Mouse (Mus musculus) spleen, embryonic (tissue): ENCODE measurements at regions not wholly inside any gene's neighbourhood (a gene's known extent, or its start where the extent isn't known, plus 50 kb on each side); places are given as distances from the start of the nearest gene placed in this dataset.

Source experiments
- CTCF ChIA-PET: fragments of 350-600 bp; sonication (Branson Sonifier 250); formaldehyde crosslinking; loops from one replicate; lab custom pipeline; 2022; lab: Charles Lee

DNA sequence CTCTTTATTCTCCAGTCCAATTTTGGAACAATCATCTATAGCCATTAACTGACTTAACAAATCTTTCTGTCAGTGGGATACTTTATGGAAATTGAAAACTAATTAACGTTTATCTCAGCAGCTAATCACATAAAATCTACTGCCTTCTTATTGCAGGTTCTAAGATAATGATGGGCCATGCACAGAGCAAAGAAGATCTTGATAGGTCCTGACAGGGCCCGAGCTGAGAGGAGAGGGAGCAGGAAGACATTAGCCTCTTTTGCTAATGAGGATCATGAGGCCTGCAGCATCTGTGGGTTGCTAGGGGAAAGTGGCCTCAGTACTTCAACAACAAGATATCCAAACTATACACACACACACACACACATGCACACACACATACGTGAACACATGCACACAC, 318.4 kb downstream of the Lmx1a start:
- CTCF ChIA-PET, result no interaction called here

DNA sequence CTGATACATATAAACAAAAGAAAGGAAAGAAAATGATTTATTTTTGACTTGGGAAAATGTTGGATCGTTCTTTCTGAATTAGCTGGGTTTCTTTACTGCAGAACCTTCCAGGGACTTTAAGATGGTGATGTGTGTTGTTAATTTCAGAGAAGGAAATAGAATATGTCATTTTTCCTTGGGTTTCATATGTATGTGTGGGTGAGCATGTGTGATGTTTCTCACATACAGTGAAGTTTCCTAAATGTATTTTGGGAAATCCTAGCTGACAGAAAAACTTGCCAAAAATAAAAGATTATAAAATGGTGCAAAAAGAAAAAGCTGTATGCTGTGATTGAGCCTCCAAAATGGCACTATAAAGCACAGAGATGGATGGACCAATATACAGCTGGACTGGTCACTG, 319.2 kb downstream of the Lmx1a start:
- CTCF ChIA-PET, result no interaction called here

DNA sequence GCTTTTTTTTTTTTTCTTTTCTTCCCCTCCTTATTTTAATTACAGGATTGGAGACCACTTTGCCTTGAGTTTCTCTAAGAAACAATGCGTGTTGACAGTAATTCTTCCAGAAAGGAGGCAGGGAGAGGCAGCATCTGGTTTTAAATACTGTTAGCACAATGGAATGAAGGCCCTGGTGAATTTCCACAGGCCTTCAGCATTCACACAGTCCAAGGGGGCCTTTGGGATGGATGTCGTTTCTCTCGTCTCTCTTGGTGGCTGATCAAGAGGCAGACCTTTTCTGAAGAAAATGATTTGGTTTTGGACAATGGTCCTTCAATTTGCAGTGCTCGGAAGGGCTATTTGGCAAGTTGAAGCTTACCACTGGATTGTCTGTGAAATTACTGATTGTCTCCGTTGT, 321.4 kb downstream of the Lmx1a start:
- CTCF ChIA-PET, result no interaction called here

DNA sequence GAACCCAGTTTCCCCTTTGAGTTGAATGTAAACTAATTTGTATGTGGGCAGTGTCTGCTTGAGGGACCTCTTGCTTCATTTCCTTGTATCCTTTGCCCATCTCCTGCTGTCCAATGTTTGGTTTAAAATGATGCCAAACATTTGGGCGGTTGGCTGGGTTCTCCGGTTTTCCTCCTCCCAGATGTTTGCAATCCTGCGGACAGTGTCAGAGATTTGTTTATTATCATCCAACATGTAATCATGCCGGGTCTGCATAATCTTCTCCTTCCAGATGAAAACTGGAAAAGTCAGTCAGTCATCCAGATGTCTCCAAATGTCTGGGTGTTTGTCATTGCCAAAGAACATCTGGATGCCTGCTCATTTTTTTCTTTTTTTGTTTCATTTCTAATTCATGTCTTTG, 323.0 kb downstream of the Lmx1a start:
- CTCF ChIA-PET, result no interaction called here

DNA sequence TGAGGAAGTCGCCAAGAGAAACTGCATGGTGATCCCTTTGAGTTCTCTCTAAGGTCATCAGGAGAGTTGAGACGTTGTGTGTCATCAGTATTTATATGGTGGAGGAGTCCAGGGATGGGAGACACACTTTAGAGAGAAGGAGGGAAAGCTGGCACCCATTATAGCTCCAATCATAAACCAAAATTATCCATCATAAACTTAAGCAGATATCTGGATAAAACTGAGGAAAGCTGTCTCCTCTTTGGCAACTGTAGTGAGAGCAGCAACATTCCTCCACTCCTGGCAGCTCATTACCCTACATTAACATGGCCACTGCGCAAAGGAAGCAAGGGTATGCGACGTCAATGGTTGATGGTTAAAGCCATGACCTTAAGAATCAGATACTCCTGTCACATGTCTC, 323.6 kb downstream of the Lmx1a start:
- CTCF ChIA-PET, result interaction anchor here (0.6 kb wide), 1 partner anchor 33 kb away, joined by 5 read pairs; no protein-coding TSS in a partner anchor

DNA sequence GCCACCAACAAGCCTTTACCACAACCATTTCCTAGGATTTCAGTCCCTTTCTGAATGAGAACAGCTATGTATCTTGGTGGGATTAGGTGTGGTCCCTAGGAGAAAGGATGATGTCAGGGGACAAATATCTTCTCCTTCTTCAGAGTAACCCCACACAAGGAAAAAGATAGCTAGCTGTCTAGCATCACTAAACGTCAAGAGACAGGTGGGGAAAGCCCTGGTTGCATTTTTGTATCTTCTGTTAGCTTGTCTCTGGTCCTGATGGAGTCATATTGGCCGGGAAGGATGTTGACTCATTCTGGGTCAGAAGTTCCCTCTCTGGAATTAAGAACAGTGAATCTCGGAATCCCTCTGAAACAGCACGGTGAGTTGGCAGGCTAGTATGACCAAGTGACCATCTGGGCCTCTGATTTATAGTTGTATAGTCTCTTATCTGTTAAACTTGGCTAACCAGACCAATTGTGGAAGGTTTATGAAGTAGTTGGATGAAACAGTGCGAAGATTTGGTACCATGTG, 327.4 kb downstream of the Lmx1a start:
- CTCF ChIA-PET, result no interaction called here

DNA sequence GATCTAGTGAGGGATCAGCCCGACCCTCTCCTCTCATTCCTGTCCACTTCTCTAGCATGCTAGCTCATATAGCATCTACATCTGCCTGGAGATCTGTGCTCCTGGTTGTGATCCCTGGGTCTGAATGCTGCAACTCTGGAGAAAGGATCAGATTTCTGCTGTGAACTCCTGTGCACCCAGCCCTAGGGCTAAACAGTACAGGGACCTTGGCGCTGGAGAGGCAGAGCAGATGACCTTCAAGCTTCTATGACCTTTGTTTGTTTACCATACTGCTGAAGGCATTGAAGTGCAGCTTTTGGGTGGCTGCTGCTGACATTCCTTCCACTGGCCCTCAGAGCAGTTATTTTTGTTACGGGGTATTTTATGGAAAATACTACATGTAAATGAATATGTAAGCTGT, 337.4 kb downstream of the Lmx1a start:
- CTCF ChIA-PET, result no interaction called here

DNA sequence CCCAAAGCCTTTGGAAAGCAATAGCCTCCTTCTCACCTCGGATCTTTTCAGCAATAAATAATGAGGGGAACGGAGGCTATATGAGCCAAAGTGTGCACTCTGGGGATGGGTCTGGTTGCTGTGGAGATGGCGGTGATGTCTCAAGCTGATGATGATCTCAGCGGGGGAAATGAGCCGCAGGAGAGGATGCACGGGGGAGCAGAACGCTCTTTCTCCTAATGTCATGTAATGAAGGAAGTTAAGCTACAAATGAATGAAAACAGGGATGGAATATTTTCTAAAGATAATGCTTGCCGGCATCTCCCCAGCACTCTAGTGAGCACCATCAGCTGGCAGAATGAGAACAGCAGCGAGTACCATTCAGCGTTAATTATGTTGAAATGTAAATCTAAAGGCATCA, 355.7 kb downstream of the Lmx1a start:
- CTCF ChIA-PET, result no interaction called here

DNA sequence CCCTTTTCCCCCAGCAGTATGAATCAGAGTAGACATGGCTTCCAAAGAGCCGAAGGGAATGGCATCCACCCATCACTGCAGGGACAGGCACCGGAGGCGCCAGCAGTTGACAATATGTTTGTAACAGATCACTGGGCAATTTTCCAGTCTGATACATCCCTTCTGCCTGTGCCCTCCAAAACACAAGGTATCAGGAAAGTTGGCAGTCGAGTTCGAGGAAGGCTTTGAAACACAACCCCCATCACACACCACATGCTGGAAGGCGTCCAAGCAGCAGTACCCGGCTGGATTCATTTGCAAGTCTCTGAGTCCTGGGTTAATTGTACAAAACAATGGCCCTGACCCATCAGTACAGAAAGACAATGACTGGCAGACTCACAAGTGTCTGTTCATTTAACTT, 357.3 kb downstream of the Lmx1a start:
- CTCF ChIA-PET, result no interaction called here

DNA sequence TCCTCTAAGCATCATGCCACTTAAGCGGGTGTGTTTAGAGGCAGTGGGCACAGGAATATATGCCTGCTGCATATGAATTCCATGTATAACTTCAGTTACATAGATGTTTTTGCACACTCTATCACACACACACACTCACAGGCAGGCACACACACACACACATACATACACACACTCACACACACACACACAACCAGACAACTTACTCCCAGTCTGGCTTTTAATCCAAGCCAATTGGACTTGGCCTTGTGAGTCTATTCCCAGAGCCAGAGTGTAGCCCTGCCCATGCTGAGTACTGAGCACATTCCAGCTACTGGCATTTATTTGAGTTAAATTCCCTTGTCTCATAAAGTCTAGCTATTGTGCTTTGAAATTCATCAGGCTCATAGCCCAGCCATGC, 357.7 kb downstream of the Lmx1a start:
- CTCF ChIA-PET, result no interaction called here

DNA sequence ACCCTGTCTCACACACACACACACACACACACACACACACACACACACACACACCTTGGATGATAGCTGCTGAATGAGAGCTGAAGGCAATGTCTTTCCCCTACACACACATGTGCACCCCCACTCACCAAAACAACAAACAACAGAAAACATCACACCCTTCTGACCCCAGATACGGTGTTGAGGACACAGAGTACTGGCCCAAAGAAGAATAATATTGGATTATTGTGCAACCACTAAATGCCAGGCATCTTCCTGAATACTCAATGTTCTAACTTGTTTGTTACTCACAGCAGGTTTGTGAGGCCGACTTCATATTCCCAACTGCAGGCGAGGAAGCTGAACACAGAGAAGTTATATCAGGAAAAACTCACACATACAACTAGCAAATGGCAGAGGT, 360.9 kb downstream of the Lmx1a start:
- CTCF ChIA-PET, result no interaction called here

DNA sequence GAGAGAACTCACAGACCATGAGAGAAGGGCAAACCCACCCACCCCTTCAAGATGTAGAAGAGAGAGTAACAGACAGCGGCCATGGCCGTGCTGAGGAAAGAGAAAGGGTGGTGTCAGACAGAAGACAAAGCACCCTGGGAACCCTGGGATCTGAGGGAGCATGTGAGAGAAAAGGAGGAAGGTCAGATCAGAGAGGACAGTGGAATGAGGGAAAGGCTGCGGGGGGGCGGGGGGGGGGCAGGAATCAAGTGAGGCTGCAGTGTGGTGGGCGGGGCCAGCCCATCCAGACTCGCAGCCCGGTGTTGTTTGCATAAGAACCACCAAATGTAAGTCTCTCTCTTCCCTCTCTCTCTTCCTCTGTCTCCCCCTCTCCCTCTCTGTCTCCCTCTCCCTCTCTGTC, 367.4 kb downstream of the Lmx1a start:
- CTCF ChIA-PET, result no interaction called here

DNA sequence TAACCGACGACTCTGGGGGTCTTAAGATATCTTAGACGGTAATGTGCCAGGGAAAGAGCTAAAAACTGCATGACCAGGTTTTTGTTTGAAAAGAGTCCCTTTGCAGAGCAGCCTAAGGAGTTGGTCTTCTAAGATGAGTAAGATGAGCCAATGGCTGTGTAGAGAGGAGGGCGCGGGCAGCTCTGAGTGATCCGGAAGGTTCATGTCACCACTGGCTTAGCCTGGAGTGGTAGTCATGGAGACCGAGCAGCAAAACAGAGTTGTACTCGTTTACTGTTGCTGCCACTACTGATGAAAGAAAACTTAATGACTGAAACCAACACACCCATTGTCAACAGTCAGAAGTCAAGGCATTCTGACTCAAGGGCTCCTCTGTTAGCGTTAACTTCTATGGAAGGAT, 368.4 kb downstream of the Lmx1a start:
- CTCF ChIA-PET, result no interaction called here

DNA sequence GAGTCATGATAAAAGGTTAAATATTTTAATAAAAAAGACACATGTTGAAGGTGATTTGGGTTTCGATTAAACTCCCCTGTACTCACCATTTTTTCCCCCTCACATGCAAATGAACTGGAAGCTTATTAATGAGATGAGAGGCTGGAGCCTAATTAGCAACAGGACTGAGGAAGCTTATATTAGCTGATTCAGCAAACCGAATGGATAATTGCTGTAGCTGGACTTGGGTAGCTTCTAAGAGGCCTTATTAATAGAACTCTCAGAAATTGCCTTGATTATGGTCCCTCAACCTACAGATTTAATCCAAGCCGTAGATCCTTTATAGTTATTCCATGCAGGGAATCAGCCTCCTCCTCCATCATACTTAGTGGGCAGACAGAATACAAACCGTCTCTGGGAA, 369.7 kb downstream of the Lmx1a start:
- CTCF ChIA-PET, result no interaction called here

DNA sequence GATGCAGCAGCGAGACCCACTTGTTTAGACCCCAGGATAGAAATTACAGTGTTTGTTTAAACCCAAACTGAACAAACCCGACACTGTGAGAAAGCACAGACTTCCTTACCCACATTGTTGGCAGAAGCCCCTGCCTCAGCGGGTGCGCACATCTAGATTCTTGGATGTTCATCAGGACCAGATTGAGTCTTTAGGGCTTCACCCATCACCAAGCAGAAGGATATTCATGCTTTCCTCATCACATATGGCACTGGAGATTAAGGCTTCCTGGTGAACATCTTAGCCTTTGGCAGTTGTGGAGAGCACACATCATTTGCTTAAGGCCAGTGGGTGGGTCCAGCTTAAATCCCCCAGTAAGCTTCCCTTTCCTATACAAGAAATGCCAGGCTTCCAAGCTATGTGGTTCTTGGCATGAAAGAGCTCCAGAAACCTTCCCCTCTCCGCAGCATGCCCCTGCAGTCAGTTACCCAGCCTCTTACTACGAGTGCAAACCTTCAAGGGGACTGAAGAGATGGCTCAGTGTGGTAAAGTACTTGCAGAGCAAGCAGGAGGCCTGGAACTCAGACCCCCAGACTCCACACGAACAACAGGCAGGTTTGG, 367.9 kb downstream of the Pbx1 start:
- CTCF ChIA-PET, result no interaction called here

DNA sequence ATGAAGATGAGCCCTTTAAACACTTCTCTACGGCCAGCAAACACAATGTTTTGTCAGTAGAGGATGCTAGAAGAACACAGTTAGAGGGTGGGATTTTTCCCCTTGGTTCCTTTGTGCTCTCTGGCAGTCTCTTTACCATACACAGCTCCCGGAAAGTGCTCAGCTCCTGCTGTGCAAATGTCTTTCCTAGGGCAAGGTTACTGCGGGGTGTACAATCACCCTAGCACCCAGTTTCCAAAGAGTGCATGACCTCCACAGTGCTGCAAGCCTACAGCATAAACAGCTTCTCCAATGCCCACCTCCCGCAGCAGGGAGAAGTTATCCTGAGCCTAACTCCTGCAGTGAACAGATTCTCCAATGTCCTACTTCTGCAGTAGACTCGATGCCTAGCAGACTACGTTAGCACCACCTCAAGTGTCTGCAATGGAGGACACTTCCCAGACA, 366.4 kb downstream of the Pbx1 start:
- CTCF ChIA-PET, result no interaction called here

DNA sequence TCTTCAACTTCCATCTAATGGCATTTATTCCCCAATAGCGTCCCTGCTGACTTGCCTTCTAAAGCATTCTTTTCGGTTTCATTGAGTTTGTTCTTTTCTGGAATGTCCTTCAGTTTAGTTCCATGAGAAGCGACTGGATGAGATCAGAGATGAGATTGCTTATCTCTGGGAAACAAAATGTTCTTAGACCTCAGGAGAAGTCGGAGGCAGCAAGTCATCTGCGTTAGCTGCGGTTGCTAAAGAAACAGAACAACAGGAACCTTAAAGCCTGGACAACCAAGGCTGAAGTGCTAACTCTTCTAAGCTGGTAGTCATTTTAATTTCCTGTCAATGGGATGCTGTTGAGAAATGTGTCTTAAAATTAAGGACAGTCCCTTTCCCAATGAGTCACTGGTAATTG, 365.3 kb downstream of the Pbx1 start:
- CTCF ChIA-PET, result no interaction called here

DNA sequence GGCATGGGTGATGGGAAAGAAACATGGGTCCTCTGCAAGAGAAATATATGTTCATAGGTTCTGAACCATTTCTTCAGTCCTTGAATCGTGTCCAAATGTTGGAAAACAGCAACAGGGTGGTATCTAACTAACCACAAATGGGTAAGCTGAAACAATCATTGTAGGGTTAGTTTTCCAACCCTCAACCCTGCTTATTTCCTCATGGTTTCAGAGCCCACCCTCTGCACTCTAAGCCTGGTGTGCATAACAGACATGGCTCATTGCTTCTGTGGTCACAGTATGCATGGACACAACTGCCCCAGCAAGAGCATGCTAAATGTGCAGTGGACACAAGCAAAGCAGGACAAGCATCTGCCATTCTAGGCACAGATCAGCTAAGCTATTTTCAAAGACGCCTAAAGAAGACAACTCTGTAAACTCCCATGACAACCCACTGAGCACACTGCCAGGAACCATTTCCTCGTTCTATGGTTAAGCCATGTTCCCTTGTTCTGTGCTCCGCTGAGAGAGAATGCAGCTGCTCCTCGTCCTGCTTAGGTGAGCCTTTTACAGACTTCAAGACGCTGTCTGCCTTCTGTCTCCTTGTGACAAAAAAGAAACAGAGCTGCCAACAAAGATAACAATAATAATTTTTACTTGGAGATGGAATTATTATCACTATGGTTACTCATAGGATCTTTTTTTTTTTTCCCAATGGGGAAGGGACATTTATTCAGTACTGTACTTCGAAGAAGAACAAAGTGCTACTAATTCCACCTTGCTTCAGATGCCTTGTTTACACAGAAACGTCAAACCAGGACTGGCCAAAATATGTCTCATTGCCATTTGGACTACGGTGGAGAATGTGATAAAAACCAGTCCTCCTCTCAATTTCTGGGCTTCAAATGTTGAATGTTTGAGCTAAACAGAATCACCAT, 363.8 kb downstream of the Pbx1 start:
- CTCF ChIA-PET, result no interaction called here

DNA sequence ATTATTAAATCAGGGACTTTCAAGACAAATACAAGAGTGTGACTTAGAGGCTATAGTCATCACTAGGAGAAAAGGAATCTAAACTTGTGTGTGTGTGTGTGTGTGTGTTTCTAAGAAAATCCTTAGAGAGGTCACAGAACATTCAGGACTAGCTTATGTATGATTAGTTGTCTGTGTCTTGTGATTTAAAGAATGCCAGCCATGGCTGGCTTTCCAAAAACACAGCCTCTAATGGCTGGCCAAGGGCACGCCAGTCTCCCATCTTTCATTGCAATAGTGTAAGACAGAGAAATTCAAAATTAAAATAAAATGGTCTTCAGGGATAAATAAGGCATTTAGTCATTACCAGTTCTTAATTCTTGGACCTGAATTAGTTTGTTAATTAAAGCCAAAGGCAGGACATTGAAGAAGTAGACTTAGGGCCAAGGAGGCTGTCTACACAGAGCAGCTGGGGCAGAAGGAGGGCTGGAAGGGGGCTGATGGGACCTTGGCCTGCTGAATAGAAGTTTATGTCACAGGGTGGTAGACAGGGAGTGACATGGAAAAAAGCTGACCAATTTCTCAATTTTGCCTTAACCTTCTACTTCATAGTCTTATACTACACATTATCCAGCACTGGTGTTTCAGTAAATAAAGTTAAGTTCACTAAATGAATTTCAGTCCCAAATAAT, 363.0 kb downstream of the Pbx1 start:
- CTCF ChIA-PET, result no interaction called here
